ENCODE assay signal across 9 mouse cellular contexts in genomic region chr8:105770609-105771008, GRCm38 (mm10). TPM values are rescaled to one million over a fixed set of nuclear protein-coding genes. Genes with fewer than 3 reads are reported as not detected.
DNase-seq lines count a peak whose midpoint lies in the region; ATAC-seq and TF ChIP-seq lines count a peak whose summit lies in the region.
"Had no signal": no experiment of that assay in that cellular context is flagged by ENCODE, and none has a peak within 500 bp of the region (broad histone marks: within the 10 kb centered on the region; RNA-seq: fewer than 3 reads in every experiment).

No protein-coding gene starts in this region.

- H3K27ac ChIP-seq in neural tube, embryonic 15.5 days (replicated peaks): no peak overlapping the region
- H3K27ac ChIP-seq in hindbrain, postnatal 0 days: no peak overlapping the region
- H3K27ac ChIP-seq: heart, embryonic 13.5 days had no signal

- ATAC-seq in neural tube, embryonic 15.5 days (ENCODE audit: low FRiP score): no peak
- ATAC-seq in hindbrain, postnatal 0 days: 0 out of 2 replicates have a peak, but pooled peaks have one; percentile 41

- peak; percentile 78 for TF ChIP-seq CTCF in hindbrain, postnatal 0 days (IDR thresholded peaks at IDR 0.05; ENCODE audit: low read depth)

- no peaks in the 10 kb centered on the region for H3K27me3 ChIP-seq in neural tube, embryonic 15.5 days (replicated peaks)
- H3K27me3 ChIP-seq in hindbrain, postnatal 0 days (ENCODE audit: insufficient read depth, low read length): no peaks in the 10 kb centered on the region
- H3K27me3 ChIP-seq: heart, embryonic 13.5 days had no signal

- no peaks in the 10 kb centered on the region for H3K9me3 ChIP-seq in neural tube, embryonic 15.5 days (replicated peaks)
- no peaks in the 10 kb centered on the region for H3K9me3 ChIP-seq in hindbrain, postnatal 0 days (ENCODE audit: low read length)
- H3K9me3 ChIP-seq: heart, embryonic 13.5 days had no signal

- no peaks in the 10 kb centered on the region for H3K4me1 ChIP-seq in neural tube, embryonic 15.5 days
- H3K4me1 ChIP-seq in hindbrain, postnatal 0 days (ENCODE audit: insufficient read depth, low read length): no peaks in the 10 kb centered on the region
- H3K4me1 ChIP-seq: heart, embryonic 13.5 days had no signal

- H3K4me3 ChIP-seq in neural tube, embryonic 15.5 days (replicated peaks): no peak overlapping the region
- no peak overlapping the region for H3K4me3 ChIP-seq in hindbrain, postnatal 0 days (ENCODE audit: low read length)
- H3K4me3 ChIP-seq: heart, embryonic 13.5 days had no signal

- WGBS in neural tube, embryonic 15.5 days: 75% methylated on average over 1 of the region's 1 CpGs
- WGBS in hindbrain, postnatal 0 days: 72% methylated on average over 1 of the region's 1 CpGs

- DNase-seq in cerebellum, postnatal 14 days: peak; percentile 34 to 42
- no peak for DNase-seq in cerebellum, adult 11-12 months
- DNase-seq in neural tube, embryonic 10.5 days (ENCODE audit: extremely low spot score, low spot score): peak; percentile 25
- peak; percentile 32 for DNase-seq in hindbrain, postnatal 0 days (ENCODE audit: low spot score)
- DNase-seq in retina, postnatal 1 day: peak; percentile 65
- no peak for DNase-seq in layer of hippocampus, adult 9-10 months (ENCODE audit: low spot score)
- no peak for DNase-seq in cerebellum, postnatal 25 days

- H3K36me3 ChIP-seq in neural tube, embryonic 15.5 days: peaks cover 74% of the 10 kb centered on the region
- H3K36me3 ChIP-seq in hindbrain, postnatal 0 days (ENCODE audit: insufficient read depth, low read length): peaks cover 64% of the 10 kb centered on the region

- no peak overlapping the region for H3K4me2 ChIP-seq in neural tube, embryonic 15.5 days
- no peak overlapping the region for H3K4me2 ChIP-seq in hindbrain, postnatal 0 days (ENCODE audit: low read depth, low read length)
- H3K4me2 ChIP-seq: heart, embryonic 13.5 days had no signal

- no peak overlapping the region for H3K9ac ChIP-seq in neural tube, embryonic 15.5 days (replicated peaks)
- H3K9ac ChIP-seq in hindbrain, postnatal 0 days (replicated peaks; ENCODE audit: low read length): no peak overlapping the region
- H3K9ac ChIP-seq: heart, embryonic 13.5 days had no signal

RNA-seq across cellular contexts. Expression of gene Gfod2, which starts 12.1 kb away (rescaled TPM):
- 60.5 and 73.8 TPM in 2 replicates for polyA plus RNA-seq in neural tube, embryonic 15.5 days (2015; fragmentation: Nextera tagmentation; extraction: Ambion mirVana)
- total RNA-seq in hindbrain, postnatal 0 days (2014; rRNA removed): 53.1 and 56.3 TPM in 2 replicates
- 53.7 and 53.8 TPM in 2 replicates for polyA plus RNA-seq in hindbrain, postnatal 0 days (2015; fragmentation: Nextera tagmentation; extraction: Ambion mirVana)

RNA-seq across cellular contexts. Expression of gene Ranbp10, which starts 56.5 kb away (rescaled TPM):
- polyA plus RNA-seq in neural tube, embryonic 15.5 days (2015; fragmentation: Nextera tagmentation; extraction: Ambion mirVana): 9.9 and 10.4 TPM in 2 replicates
- 10.5 and 15.7 TPM in 2 replicates for total RNA-seq in hindbrain, postnatal 0 days (2014; rRNA removed)
- polyA plus RNA-seq in hindbrain, postnatal 0 days (2015; fragmentation: Nextera tagmentation; extraction: Ambion mirVana): 6.3 and 7.2 TPM in 2 replicates

RNA-seq across cellular contexts. Expression of gene Tsnaxip1, which starts 56.9 kb away (rescaled TPM):
- polyA plus RNA-seq in neural tube, embryonic 15.5 days (2015; fragmentation: Nextera tagmentation; extraction: Ambion mirVana): 0.28 and 0.47 TPM in 2 replicates
- 0.36 and 0.37 TPM in 2 replicates for total RNA-seq in hindbrain, postnatal 0 days (2014; rRNA removed)
- 0.64 and 0.71 TPM in 2 replicates for polyA plus RNA-seq in hindbrain, postnatal 0 days (2015; fragmentation: Nextera tagmentation; extraction: Ambion mirVana)

Comparison
In these comparisons a context has a peak if more than half of its experiments do, and no peak if none do; other contexts are left out.
1. DNase-seq: peak in cerebellum, postnatal 14 days (2 of 2), neural tube, embryonic 10.5 days (single experiment), hindbrain, postnatal 0 days (single experiment) and retina, postnatal 1 day (single experiment); none in cerebellum, adult 11-12 months (single experiment), layer of hippocampus, adult 9-10 months (single experiment) and cerebellum, postnatal 25 days (0 of 2).